8 mouse cellular contexts compared by ENCODE assay signal in the genomic region with DNA sequence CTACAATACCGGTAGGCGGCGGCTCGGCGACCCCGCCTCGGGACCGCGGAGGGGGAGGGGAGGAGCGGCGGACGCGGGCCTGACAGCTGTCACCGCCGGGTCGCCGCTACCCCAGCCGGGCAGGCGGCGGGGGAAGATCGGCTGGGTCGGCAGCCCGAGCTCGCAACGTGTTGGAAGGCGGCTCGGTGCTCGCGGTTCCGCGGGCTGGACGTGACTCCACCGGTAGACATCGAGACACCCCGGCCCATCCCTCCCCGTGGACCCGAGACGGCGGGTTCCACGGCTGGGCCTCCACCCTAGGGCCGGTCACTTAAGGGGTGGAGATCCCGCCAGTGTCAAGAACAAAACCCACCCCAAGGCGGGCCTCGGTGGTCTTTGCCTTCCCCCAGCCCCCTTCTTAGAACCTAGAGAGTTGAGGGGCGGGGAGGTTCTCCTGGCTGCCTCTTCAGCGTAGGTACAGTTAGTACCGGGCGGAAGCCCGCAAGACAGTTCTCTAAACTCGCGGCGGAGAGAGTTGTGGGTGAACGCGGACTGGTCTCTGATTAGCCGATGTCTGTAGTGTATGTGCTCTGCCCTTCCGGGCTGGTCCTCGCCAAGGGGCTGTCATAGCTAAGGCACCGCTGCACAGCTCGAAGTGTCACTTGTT. TPM values are rescaled to one million over a fixed set of nuclear protein-coding genes. Genes with fewer than 3 reads are reported as not detected.
DNase-seq lines count a peak whose midpoint lies in the region; ATAC-seq and TF ChIP-seq lines count a peak whose summit lies in the region.

No protein-coding gene starts in this region.

- DNase-seq in adrenal gland, postnatal 14 days: peak; percentile 34
- DNase-seq in adrenal gland, adult 2 months: no peak
- DNase-seq in hindbrain, embryonic 14.5 days (ENCODE audit: low spot score): peak; percentile 31
- peak; percentile 27 for DNase-seq in midbrain, postnatal 0 days (ENCODE audit: low spot score)
- DNase-seq in ovary, postnatal 36 days (ENCODE audit: low spot score): no peak

- no peaks in the 10 kb centered on the region for H3K9me3 ChIP-seq in E14TG2a.4 (ENCODE audit: low read length)
- no peaks in the 10 kb centered on the region for H3K9me3 ChIP-seq in embryonic facial prominence, embryonic 12.5 days
- H3K9me3 ChIP-seq in hindbrain, embryonic 14.5 days (ENCODE audit: control insufficient read depth, low read length): no peaks in the 10 kb centered on the region
- no peaks in the 10 kb centered on the region for H3K9me3 ChIP-seq in liver, embryonic 12.5 days (replicated peaks)
- no peaks in the 10 kb centered on the region for H3K9me3 ChIP-seq in midbrain, postnatal 0 days (ENCODE audit: low read length)

- peaks cover 18% of the 10 kb centered on the region for H3K27me3 ChIP-seq in E14TG2a.4 (ENCODE audit: insufficient read depth, low read length)
- H3K27me3 ChIP-seq in embryonic facial prominence, embryonic 12.5 days: no peaks in the 10 kb centered on the region
- H3K27me3 ChIP-seq in hindbrain, embryonic 14.5 days (ENCODE audit: control insufficient read depth, insufficient read depth, low read length): no peaks in the 10 kb centered on the region
- H3K27me3 ChIP-seq in liver, embryonic 12.5 days (replicated peaks): no peaks in the 10 kb centered on the region
- no peaks in the 10 kb centered on the region for H3K27me3 ChIP-seq in midbrain, postnatal 0 days (ENCODE audit: insufficient read depth, low read length)

- peaks cover 25% of the 10 kb centered on the region for H3K4me1 ChIP-seq in E14TG2a.4 (replicated peaks; ENCODE audit: low read depth, low read length)
- peaks cover 13% of the 10 kb centered on the region for H3K4me1 ChIP-seq in embryonic facial prominence, embryonic 12.5 days
- peaks cover 15% of the 10 kb centered on the region for H3K4me1 ChIP-seq in hindbrain, embryonic 14.5 days (replicated peaks; ENCODE audit: control insufficient read depth, insufficient read depth, low read length)
- H3K4me1 ChIP-seq in liver, embryonic 12.5 days: peaks cover 40% of the 10 kb centered on the region
- peaks cover 4% of the 10 kb centered on the region; the same call in 1 of the 2 replicates for H3K4me1 ChIP-seq in midbrain, postnatal 0 days (ENCODE audit: insufficient read depth, low read length)

- peak; percentile 59 for ATAC-seq in embryonic facial prominence, embryonic 12.5 days (ENCODE audit: insufficient number of reproducible peaks, insufficient read depth, low FRiP score, low TSS enrichment)
- peak; percentile 83 for ATAC-seq in hindbrain, embryonic 14.5 days (ENCODE audit: low FRiP score)
- ATAC-seq in liver, embryonic 12.5 days: peak; percentile 67
- ATAC-seq in midbrain, postnatal 0 days (ENCODE audit: low FRiP score): peak; percentile 72

- WGBS in embryonic facial prominence, embryonic 12.5 days: under 1% methylated on average over 59 of the region's 59 CpGs
- under 1% methylated on average over 56 of the region's 59 CpGs for WGBS in hindbrain, embryonic 14.5 days
- WGBS in liver, embryonic 12.5 days (ENCODE audit: insufficient replicate concordance): under 1% methylated on average over 57 of the region's 59 CpGs
- under 1% methylated on average over 51 of the region's 59 CpGs for WGBS in midbrain, postnatal 0 days

- peak overlapping the region; percentile 90 for H3K4me3 ChIP-seq in E14TG2a.4 (replicated peaks; ENCODE audit: low read length)
- peak overlapping the region; percentile 82 for H3K4me3 ChIP-seq in embryonic facial prominence, embryonic 12.5 days
- peak overlapping the region; percentile 83 for H3K4me3 ChIP-seq in hindbrain, embryonic 14.5 days (replicated peaks; ENCODE audit: low read length)
- H3K4me3 ChIP-seq in liver, embryonic 12.5 days: peak overlapping the region; percentile 97
- peak overlapping the region; percentile 98 for H3K4me3 ChIP-seq in midbrain, postnatal 0 days (ENCODE audit: low read depth, low read length)

- no peaks in the 10 kb centered on the region for H3K36me3 ChIP-seq in E14TG2a.4 (ENCODE audit: insufficient read depth, low read length)
- peaks cover 10% of the 10 kb centered on the region for H3K36me3 ChIP-seq in embryonic facial prominence, embryonic 12.5 days
- H3K36me3 ChIP-seq in hindbrain, embryonic 14.5 days (replicated peaks; ENCODE audit: control insufficient read depth, insufficient read depth): peaks cover 20% of the 10 kb centered on the region
- H3K36me3 ChIP-seq in liver, embryonic 12.5 days: peaks cover 17% of the 10 kb centered on the region
- H3K36me3 ChIP-seq in midbrain, postnatal 0 days (ENCODE audit: insufficient read depth, low read length): peaks cover 3% of the 10 kb centered on the region; the same call in 1 of the 2 replicates

- H3K9ac ChIP-seq in embryonic facial prominence, embryonic 12.5 days: peak overlapping the region; percentile 77
- peak overlapping the region; percentile 86 for H3K9ac ChIP-seq in hindbrain, embryonic 14.5 days
- peak overlapping the region; percentile 87 for H3K9ac ChIP-seq in liver, embryonic 12.5 days
- peak overlapping the region; percentile 85 for H3K9ac ChIP-seq in midbrain, postnatal 0 days (replicated peaks; ENCODE audit: low read length, poor library complexity, severe bottlenecking)

- H3K27ac ChIP-seq in embryonic facial prominence, embryonic 12.5 days: peak overlapping the region; percentile 55; the same call in 1 of the 2 replicates
- H3K27ac ChIP-seq in hindbrain, embryonic 14.5 days: peak overlapping the region; percentile 79
- peak overlapping the region; percentile 82 for H3K27ac ChIP-seq in liver, embryonic 12.5 days
- peak overlapping the region; percentile 93 for H3K27ac ChIP-seq in midbrain, postnatal 0 days (ENCODE audit: low read depth, low read length)

- TF ChIP-seq CTCF in E14TG2a.4 (conservative IDR thresholded peaks at IDR 0.05; ENCODE audit: low read length): no peak
- no peak for TF ChIP-seq CTCF in midbrain, postnatal 0 days (IDR thresholded peaks at IDR 0.05)

- peak overlapping the region; percentile 92 for H3K4me2 ChIP-seq in embryonic facial prominence, embryonic 12.5 days (replicated peaks)
- peak overlapping the region; percentile 83 for H3K4me2 ChIP-seq in hindbrain, embryonic 14.5 days (replicated peaks)
- peak overlapping the region; percentile 96 for H3K4me2 ChIP-seq in liver, embryonic 12.5 days
- H3K4me2 ChIP-seq in midbrain, postnatal 0 days (ENCODE audit: low read depth, low read length, poor library complexity, severe bottlenecking): peak overlapping the region; percentile 89

RNA-seq across cellular contexts. Expression of gene Hcfc2, which starts 3.5 kb away (rescaled TPM):
- 30.5 and 37.3 TPM in 2 replicates for total RNA-seq in adrenal gland, postnatal 14 days (2021)
- total RNA-seq in adrenal gland, adult 2 months (2021): 10 to 100 TPM; 27.8 to 30.4 TPM
- polyA plus RNA-seq in adrenal gland, adult 2 months (2012; rRNA removed): 3.2 and 4.7 TPM in 2 replicates
- 45.6 and 49.0 TPM in 2 replicates for polyA plus RNA-seq in embryonic facial prominence, embryonic 12.5 days (2016; fragmentation: Nextera tagmentation; extraction: Ambion mirVana)
- 37.9 and 39.8 TPM in 2 replicates for polyA plus RNA-seq in hindbrain, embryonic 14.5 days (2014; fragmentation: Nextera tagmentation; extraction: Ambion mirVana)
- 18.1 and 20.2 TPM in 2 replicates for polyA plus RNA-seq in liver, embryonic 12.5 days (2016; fragmentation: Nextera tagmentation; extraction: Ambion mirVana)
- total RNA-seq in midbrain, postnatal 0 days (2014; rRNA removed): 26.9 and 27.2 TPM in 2 replicates
- polyA plus RNA-seq in midbrain, postnatal 0 days (2015; fragmentation: Nextera tagmentation; extraction: Ambion mirVana): 27.0 and 28.4 TPM in 2 replicates

RNA-seq across cellular contexts. Expression of gene Glt8d2, which starts 9.0 kb away (rescaled TPM):
- total RNA-seq in adrenal gland, postnatal 14 days (2021): 2.3 and 2.8 TPM in 2 replicates
- total RNA-seq in adrenal gland, adult 2 months (2021): 1 to 10 TPM; 1.4 to 3.1 TPM
- 0.32 and 0.76 TPM in 2 replicates for polyA plus RNA-seq in adrenal gland, adult 2 months (2012; rRNA removed)
- polyA plus RNA-seq in embryonic facial prominence, embryonic 12.5 days (2016; fragmentation: Nextera tagmentation; extraction: Ambion mirVana): 12.2 and 13.4 TPM in 2 replicates
- polyA plus RNA-seq in hindbrain, embryonic 14.5 days (2014; fragmentation: Nextera tagmentation; extraction: Ambion mirVana): 1.4 and 1.7 TPM in 2 replicates
- 0.44 and 0.74 TPM in 2 replicates for polyA plus RNA-seq in liver, embryonic 12.5 days (2016; fragmentation: Nextera tagmentation; extraction: Ambion mirVana)
- total RNA-seq in midbrain, postnatal 0 days (2014; rRNA removed): 0.85 and 2.2 TPM in 2 replicates
- 1.1 and 1.6 TPM in 2 replicates for polyA plus RNA-seq in midbrain, postnatal 0 days (2015; fragmentation: Nextera tagmentation; extraction: Ambion mirVana)

Comparison
In these comparisons a context has a peak if more than half of its experiments do, and no peak if none do; other contexts are left out.
1. DNase-seq: peak in adrenal gland, postnatal 14 days (single experiment), hindbrain, embryonic 14.5 days (single experiment) and midbrain, postnatal 0 days (single experiment); none in adrenal gland, adult 2 months (single experiment) and ovary, postnatal 36 days (single experiment).
2. Peak in every context shown above with its lines, with median percentiles within 50 percentile points of each other: H3K4me3 ChIP-seq, ATAC-seq, H3K27ac ChIP-seq, H3K4me2 ChIP-seq and H3K9ac ChIP-seq.